Mouse (Mus musculus) myocyte (in vitro differentiated cells): Measurements from ENCODE around the gene Klhl6.

Experiments
- CEBPB ChIP-seq: IDR thresholded peaks from 2 replicates; pipeline ENCODE4 v1.6.1; 2011; ENCODE audit warnings: mild to moderate bottlenecking, moderate library complexity; ENCODE audit not compliant: poor library complexity, insufficient read depth, severe bottlenecking
- MAX ChIP-seq: IDR thresholded peaks from one replicate; pipeline ENCODE4 v1.6.1; 2011; ENCODE audit warnings: low read depth, mild to moderate bottlenecking, control low read depth
- POLR2A ChIP-seq: IDR thresholded peaks from one replicate; pipeline ENCODE4 v1.6.1; 2011; ENCODE audit warnings: low read depth, mild to moderate bottlenecking, control low read depth, moderate library complexity; ENCODE audit not compliant: insufficient read length
- POLR2AphosphoS2 ChIP-seq: IDR thresholded peaks from one replicate; pipeline ENCODE4 v1.6.1; 2011; ENCODE audit warnings: low read depth, control low read depth; ENCODE audit not compliant: insufficient read length

DNA sequence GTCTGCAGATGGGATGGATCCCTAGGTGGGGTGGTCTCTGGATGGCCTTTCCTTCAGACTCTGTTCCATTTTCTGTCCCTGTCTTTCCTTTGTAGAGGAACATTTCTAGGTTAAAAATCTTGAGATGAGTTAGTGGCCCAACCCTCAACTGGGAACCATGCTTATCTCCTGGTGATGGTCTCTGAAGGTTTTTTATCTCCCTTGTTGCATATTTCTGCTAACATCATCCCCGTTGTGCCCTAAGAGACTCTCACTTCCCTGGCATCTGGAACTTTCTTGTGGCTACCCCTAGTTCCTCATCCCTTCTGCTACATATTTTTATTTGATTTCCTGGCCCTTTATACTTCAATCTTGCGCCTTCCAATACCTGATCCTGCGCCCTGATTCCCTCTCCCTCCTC is 10.4 kb upstream of the Klhl6 start:
- TF ChIP-seq MAX: no peak
- no peak for TF ChIP-seq CEBPB
- no peak for TF ChIP-seq POLR2A
- TF ChIP-seq POLR2AphosphoS2: no peak
